Mouse (Mus musculus) CD4-positive, CD25-positive, alpha-beta regulatory T cell, adult 2 months (primary cell): ENCODE results near the gene Abhd16b.

ENCODE experiments used
- DNase-seq: peaks from one replicate; pipeline ENCODE4 v3.0.0-alpha.2; 2012; ENCODE audit warnings: low read depth, low spot score

The Abhd16b gene

DNA sequence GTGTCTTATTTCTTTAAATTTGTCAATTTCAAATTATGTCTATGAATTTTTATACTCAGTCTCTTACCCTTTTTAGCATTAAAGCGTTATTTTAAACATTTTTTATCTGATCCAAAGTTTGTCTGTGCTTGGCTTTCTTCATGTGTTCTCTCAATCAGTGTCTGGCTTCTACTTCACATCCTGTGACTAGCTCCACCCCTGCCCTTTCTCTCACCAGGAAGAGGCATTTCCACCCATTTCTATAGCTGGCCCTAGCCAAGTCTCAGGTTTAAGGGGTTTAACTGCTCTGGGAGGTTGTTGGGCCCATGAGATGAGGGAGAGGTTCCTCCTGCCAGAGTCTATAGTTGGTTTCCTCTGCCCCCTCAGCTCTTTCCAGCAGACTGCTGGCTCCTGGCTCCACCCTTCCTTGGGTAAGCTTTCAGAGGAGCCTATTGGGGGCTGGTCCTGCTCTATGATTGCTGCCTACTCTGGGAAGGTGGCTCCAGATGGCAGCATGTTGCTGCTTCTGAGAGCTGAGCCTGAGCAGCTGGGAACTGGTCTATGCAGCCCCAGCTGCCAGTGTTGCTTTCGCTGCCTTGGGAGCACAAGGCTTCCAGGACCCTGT, 44.5 kb downstream of the Abhd16b start:
- DNase-seq: peak; percentile 28

GRCm38 (mm10) chr2:181541761-181542380, 48.9 kb downstream of the Abhd16b start:
- no peak for DNase-seq
